Comparison of ENCODE assay signal across 24 mouse cellular contexts in genomic region chr2:9646466-9646865, GRCm38 (mm10).
A peak's percentile ranks its signal among the peaks of the same experiment; 100 is the strongest.
DNase-seq lines count a peak whose midpoint lies in the region; ATAC-seq and TF ChIP-seq lines count a peak whose summit lies in the region.
"Had no signal": no experiment of that assay in that cellular context is flagged by ENCODE, and none has a peak within 500 bp of the region (broad histone marks: within the 10 kb centered on the region; RNA-seq: fewer than 3 reads in every experiment).

No protein-coding gene starts in this region.

- intact Hi-C loops in heart, postnatal 25 days (cut with DNase I) = no loop called here

- peak; percentile 68 for DNase-seq in heart, adult 11 months
- DNase-seq in heart, postnatal 25 days (ENCODE audit: low spot score) = no peak
- DNase-seq in ZHBTc4 (ENCODE audit: low read depth, low spot score) = peak; percentile 25
- DNase-seq in layer of hippocampus, adult 11-12 months (ENCODE audit: low spot score) = no peak
- DNase-seq: adrenal gland, postnatal 10 days; adrenal gland, postnatal 36 days; cerebellum, adult 11 months; cerebellum, adult 2 months; cerebellum, adult 9-11 months; cerebellum, postnatal 25 days; forebrain, postnatal 0 days; gastrocnemius, postnatal 25 days; heart, adult 2 months; heart, postnatal 14 days had no signal

- H3K4me1 ChIP-seq in ES-Bruce4 (ENCODE audit: control insufficient read depth, insufficient read depth, low read length) = peaks cover 2% of the 10 kb centered on the region
- H3K4me1 ChIP-seq: embryonic facial prominence, embryonic 12.5 days; embryonic facial prominence, embryonic 15.5 days; heart, embryonic 10.5 days; hindbrain, embryonic 12.5 days; hindbrain, embryonic 15.5 days had no signal

- H3K36me3 ChIP-seq in ES-Bruce4 (ENCODE audit: control insufficient read depth, insufficient read depth, low read length, poor library complexity, severe bottlenecking) = no peaks in the 10 kb centered on the region
- H3K36me3 ChIP-seq: embryonic facial prominence, embryonic 12.5 days; embryonic facial prominence, embryonic 15.5 days; heart, embryonic 10.5 days; heart, embryonic 13.5 days; hindbrain, embryonic 12.5 days; hindbrain, embryonic 15.5 days had no signal

- no peak for TF ChIP-seq CTCF in ES-Bruce4 (IDR thresholded peaks at IDR 0.05; ENCODE audit: low read depth, low read length)

- 0 out of 2 replicates have a peak, but pooled peaks have one; percentile 45 for TF ChIP-seq EP300 in ES-Bruce4 (IDR thresholded peaks at IDR 0.05; ENCODE audit: insufficient read depth, low read depth, low read length)

- no peak overlapping the region for H3K4me3 ChIP-seq in ES-Bruce4 (ENCODE audit: low read depth, low read length)
- H3K4me3 ChIP-seq: embryonic facial prominence, embryonic 12.5 days; embryonic facial prominence, embryonic 15.5 days; heart, adult 2 months; heart, embryonic 10.5 days; heart, embryonic 13.5 days; hindbrain, embryonic 12.5 days; hindbrain, embryonic 15.5 days had no signal

- H3K9ac ChIP-seq in ES-Bruce4 (ENCODE audit: low read depth, poor library complexity, severe bottlenecking) = no peak overlapping the region
- H3K9ac ChIP-seq: embryonic facial prominence, embryonic 12.5 days; embryonic facial prominence, embryonic 15.5 days; forebrain, postnatal 0 days; heart, embryonic 13.5 days; hindbrain, embryonic 12.5 days; hindbrain, embryonic 15.5 days had no signal

- peaks cover 2% of the 10 kb centered on the region; the same call in 1 of the 2 replicates for H3K9me3 ChIP-seq in ES-Bruce4 (replicated peaks; ENCODE audit: control insufficient read depth, insufficient read depth, low read length, poor library complexity, severe bottlenecking)
- H3K9me3 ChIP-seq: embryonic facial prominence, embryonic 12.5 days; embryonic facial prominence, embryonic 15.5 days; heart, embryonic 10.5 days; heart, embryonic 13.5 days; hindbrain, embryonic 12.5 days; hindbrain, embryonic 15.5 days had no signal

- H3K27me3 ChIP-seq in ES-Bruce4 (ENCODE audit: control insufficient read depth, insufficient read depth, low read length, poor library complexity, severe bottlenecking) = no peaks in the 10 kb centered on the region
- H3K27me3 ChIP-seq: embryonic facial prominence, embryonic 12.5 days; embryonic facial prominence, embryonic 15.5 days; heart, embryonic 13.5 days; hindbrain, embryonic 12.5 days; hindbrain, embryonic 15.5 days had no signal

- H3K27ac ChIP-seq in ES-Bruce4 (ENCODE audit: insufficient read depth, low read length) = peak overlapping the region; percentile 68; the same call in 1 of the 2 replicates
- H3K27ac ChIP-seq: embryonic facial prominence, embryonic 12.5 days; embryonic facial prominence, embryonic 15.5 days; heart, adult 2 months; heart, embryonic 10.5 days; heart, embryonic 13.5 days; hindbrain, embryonic 12.5 days; hindbrain, embryonic 15.5 days had no signal

- no peak for TF ChIP-seq POLR2A in ES-Bruce4 (IDR thresholded peaks at IDR 0.05; ENCODE audit: insufficient read depth, low read length)

- no peak for ATAC-seq in megakaryocyte, adult 5-6 weeks (ENCODE audit: poor library complexity, severe bottlenecking)
- ATAC-seq: CD4-positive, CD25-positive, alpha-beta regulatory T cell, adult 4 months; forebrain, embryonic 14.5 days; forebrain, postnatal 0 days had no signal

Comparison
In these comparisons a context has a peak if more than half of its experiments do, and no peak if none do; other contexts are left out.
1. DNase-seq: peak in heart, adult 11 months (single experiment) and ZHBTc4 (single experiment); none in heart, postnatal 25 days (single experiment) and layer of hippocampus, adult 11-12 months (single experiment).